Mouse (Mus musculus) right cerebral cortex, adult 18-20 months (tissue): ENCODE data around the gene Fam213b.

ENCODE experiments used
- DNase-seq: peaks from one replicate; pipeline ENCODE4 v3.0.0; 2022; ENCODE audit warnings: mixed read lengths

The Fam213b gene

DNA sequence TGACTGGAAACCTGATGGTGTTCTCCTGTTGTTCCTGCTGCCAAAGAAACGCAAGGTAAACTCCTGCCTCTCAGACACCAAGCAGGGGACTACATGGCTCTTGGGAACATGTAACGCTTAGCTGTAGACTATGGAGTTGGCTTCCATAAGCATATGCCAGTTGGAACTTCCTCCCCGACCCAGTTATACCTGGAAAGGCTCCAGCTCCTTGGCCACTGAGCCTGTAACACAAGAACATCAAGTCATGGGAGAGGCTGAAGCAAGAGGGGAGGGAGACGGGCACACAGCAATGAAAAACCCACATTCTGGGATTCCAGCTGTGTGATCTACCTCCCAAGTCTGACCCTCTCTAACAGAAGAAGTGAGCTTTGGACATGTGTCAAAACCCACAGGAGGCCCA lies 23.4 kb upstream of the Fam213b start:
- no peak for DNase-seq

DNA sequence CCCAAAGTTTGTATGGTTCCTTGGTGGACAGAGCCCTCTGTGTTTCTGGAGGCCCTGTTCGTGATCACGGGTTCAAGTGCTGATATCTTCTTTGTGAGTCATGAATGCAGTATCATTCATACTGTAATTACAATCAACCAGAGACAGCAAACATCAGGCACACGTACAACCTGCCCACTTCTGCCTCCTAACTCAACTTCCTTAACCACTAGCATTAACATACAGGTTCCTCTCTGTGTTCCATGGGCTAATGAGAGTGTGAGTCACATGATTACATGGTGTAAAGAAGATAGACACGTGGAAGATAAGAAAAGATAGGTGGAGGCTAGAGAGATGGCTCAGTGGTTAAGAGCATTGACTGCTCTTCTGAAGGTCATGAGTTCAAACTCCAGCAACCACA lies 17.7 kb upstream of the Fam213b start:
- DNase-seq, result no peak

DNA sequence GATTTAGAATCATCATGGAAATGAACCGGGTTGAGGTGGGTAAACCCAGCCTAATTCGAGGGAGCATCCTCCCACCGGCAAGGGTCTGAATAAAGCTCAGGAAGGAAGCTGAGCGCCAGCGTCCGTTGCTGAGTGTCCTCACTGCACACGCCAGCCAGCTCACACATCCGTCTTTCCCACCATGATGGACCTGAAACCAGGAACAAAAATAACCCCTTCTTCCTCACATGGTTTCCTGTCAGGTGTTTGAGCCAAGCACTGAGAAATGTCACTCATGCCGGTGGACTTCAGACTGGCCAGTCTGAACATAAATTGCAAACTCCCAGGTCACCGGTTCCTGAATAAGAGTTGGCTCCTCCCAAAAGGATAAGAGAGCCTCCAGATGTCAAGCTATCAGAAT lies 16.4 kb upstream of the Fam213b start:
- DNase-seq, result no peak

DNA sequence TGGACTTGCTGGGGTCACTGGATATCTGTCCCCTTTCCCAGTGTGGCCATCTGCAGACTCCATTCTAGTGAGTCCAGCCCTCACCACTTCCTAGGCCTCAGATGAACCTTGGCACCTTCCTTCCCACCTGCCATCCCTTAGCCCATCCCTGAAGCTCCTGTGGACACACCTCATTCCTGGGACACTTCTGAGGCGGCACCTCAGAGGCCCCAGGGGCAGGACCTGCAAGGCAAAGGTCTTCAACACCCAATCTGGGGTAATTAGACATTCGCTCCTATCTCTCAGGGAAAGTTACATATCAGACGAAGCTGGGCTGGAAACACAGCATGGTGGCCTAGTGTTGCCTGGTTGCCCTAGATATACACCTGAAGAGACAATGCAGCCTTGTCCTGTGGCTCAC lies 15.8 kb upstream of the Fam213b start:
- DNase-seq, result no peak

DNA sequence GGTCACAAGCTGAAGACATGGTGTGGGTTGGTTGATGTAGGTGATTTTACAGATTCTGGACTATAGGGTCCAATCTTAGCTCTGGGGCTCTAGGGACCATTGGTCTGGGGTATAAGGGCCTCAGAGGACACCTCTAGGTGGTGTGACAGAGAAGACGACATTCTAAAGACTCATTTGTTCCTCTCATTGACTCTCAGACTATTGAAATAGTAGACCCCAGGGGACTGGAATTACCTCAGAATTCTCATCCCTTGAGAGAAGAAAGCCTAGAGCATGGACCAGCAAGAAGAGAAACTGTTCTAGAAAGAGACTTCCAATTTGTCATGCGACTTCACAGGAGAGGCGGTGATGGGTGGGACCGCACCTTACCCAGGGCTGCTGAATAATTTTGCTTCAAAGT lies 15.3 kb upstream of the Fam213b start:
- no peak for DNase-seq

DNA sequence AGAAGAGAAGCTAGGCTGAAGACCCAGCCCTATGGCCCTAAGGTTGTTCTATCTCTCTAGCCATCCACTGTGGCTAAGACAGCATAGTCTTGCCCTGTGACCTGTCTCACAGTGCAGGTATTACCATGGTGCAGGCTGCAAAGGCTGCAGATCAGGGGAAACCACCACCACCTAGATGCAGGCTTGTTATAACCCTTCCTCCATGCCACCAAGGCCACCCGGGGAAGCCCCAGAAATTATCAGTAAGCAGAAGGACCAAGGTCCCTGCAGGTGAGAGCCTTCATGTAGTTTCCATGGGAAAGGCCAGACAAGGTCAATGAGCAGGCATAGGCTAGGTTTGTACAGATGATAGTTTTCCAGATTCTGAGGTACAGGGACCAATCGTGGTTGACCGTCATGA lies 14.9 kb upstream of the Fam213b start:
- DNase-seq, result no peak

DNA sequence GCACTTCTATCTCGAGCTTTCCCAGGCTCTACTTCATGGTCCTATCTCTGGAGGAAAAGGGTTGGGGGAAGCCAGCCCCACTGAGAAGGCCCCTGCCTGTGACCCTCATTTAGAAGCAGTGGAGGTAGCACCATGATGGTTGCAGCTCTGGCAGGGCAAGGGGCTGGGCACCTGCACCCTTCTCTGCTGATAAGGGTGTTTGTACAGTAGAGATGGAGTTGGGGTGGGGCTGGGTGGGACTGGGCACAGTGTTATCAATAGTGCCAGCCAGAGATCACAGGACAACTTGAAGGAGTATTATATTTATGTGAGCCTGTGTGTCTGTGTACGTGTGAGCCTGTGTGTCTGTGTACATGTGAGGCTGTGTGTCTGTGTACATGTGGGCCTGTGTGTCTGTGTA lies 12.7 kb upstream of the Fam213b start:
- DNase-seq, result no peak

DNA sequence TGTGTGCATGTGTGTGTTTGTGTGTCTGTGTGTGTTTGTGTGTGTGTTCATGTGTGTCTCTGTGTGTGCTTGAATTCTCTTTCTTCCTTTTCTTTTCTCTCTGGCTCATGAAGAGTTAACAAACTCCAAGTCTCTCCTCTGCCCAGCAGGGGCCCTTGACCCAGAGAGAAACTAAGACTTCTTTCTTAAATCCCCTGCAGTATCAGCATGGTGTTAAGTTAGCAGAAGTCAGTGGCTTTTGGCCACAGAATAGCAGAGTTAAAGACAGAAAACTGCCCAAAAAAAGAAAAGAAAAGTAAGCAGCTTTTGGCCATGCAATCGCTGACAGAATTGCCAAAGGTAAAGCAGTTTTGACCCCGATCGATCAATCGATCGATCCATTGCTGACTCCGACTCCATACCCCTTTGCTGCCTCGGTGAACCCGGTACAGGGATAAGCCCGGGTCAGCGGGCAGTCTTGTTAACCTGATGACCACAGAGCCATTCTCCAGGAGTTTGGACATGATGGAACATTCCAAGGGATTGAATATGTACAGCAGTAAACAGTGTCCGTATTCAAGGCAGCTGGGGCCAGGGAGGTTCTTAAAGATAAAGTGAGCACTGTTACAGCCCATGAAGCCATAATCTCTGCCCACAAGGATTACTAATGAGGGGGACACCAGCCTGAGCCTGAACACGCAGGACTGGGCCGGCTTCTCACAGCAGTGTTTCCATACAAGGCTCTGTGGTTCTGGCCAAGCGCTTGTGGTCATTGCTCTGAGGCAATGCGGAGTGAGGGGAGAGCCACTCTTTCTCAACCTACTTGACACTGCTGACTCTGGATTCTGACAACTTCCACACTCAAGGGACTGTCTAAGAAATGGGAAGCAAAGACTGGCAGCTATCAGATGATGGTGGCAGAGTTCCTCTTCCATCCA lies 11.9 kb upstream of the Fam213b start:
- DNase-seq, result no peak

DNA sequence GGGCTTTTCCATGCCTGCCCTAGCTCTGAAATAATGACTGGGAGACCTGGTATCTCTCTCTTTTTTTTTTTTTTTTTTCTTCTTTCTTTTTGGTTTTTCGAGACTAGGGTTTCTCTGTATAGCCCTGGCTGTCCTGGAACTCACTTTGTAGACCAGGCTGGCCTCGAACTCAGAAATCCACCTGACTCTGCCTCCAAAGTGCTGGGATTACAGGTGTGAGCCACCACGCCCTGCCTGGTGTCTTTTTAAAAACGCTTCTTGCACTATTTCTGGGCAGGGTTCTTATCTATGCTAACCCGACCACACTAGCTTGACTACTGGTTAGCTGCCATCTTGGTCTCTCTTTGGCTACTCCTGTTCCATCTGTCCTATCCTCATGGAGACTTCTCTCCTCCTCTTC lies 9.6 kb upstream of the Fam213b start:
- DNase-seq, result no peak

DNA sequence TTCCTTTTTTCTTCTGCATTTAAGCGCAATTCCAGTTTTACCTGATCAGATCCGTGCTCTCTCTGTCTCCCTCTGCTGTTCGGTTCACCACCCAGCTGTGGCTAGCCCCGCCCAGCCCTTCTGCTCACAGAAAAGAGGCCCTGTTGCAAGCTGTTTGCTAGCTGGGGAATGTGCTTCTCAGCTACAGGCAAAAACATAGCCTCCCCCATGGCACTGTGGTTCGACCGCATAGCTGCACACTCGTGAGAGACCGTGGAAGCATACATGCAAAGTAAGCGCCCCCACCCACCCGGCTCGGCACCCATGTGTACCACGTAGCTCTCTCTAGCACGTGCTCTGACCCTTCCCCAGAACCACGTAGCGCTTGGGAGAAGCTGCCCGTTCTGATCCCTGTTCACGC lies 8.9 kb upstream of the Fam213b start:
- peak; percentile 69 for DNase-seq

DNA sequence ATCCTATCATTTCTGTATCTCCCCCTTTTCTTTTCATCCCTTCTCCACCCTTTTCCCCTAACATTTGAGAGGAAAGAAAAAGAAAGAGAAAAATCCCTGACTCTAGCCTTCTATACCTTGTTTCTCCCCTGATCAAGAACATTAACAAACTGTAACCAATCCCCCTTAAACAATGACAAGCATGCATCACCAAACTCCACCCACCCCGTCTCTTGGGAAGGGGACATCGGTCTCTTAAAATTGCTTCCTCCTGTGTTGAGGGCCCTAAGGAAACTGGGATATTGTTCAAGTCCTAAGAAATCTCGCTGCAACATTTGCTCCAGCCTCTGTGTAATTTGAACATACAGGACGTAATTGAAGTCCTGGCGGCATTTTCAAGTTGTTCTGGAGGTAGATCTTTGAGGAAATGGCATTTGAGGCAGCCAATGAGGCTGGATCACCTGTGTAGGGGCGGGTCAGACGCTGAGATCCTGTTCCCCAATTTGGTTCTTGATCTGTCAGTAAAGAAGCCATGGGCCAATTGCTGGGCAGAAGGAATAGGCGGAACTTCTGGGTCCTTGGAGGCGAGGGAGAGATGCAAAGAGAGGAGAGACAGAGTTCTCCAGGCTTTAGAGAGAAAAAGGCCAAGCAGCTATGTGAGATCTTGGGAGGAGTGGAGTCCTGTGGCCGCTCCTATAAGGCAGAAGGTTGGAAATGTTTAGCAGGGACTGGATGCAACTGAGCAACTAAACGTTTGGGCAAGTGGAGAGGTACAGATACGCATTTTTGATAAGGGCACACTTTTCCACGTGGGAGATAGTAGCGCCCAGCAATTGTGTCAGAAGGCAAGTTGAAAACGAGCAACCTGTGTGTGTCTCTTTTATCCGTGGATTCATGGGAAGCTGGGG lies 5.5 kb upstream of the Fam213b start:
- peak; percentile 89 for DNase-seq

DNA sequence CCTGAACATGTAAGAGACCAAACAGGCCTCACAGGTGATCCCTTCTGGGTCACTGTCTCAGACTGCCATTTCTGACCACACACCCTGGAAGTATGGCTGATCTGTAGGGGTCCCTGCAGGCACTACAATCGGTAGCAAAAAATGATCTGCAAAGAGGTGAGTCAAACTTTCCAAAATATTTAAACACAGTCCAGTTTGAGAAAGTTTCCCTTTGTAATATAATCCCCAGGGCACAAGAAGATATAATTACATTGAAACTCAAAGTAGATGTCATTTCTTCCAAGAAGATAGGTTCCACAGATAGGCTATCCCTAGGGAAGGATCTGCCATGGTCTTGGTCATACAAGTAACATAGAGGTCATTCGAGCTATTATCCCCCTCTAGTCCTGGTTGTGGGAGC lies 3.4 kb upstream of the Fam213b start:
- no peak for DNase-seq

DNA sequence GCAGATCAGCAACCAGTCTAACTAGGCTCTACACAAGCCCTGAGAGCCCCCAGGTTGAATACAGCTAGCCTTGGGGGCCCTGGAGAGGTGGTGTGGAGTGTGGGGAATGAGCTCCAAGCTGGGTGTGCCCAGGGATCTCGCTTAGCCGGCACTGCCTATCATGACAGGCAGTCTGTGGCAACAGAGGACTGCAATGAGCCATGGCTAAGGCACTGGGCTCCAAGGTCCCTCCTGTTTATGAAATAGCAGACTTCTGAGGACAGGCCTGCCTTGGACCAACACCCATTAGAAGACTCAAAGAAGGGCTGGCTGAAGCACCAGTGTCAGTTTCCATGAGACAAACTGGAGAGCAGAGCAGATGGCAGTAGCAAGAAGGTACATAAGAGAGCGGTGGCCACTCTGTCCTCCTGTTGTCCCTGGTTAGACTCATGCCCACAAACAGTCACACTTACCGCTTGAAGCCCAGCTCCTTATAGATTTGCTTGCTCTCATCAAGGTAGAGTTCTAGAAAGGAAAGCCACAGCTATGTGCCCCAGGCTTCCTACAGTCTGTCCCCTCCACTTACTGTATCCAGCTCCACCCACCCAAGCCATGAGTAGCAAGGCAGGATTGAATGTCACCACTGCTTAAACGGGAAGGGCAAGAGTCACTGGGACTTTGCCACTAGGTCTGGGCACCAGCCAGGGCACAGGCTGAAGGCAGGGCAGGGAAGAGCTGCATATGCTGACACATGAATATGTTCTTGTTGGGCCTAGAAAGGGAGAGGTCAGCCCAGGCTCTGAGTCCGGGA lies 1.1 kb downstream of the Fam213b start:
- DNase-seq, result no peak

DNA sequence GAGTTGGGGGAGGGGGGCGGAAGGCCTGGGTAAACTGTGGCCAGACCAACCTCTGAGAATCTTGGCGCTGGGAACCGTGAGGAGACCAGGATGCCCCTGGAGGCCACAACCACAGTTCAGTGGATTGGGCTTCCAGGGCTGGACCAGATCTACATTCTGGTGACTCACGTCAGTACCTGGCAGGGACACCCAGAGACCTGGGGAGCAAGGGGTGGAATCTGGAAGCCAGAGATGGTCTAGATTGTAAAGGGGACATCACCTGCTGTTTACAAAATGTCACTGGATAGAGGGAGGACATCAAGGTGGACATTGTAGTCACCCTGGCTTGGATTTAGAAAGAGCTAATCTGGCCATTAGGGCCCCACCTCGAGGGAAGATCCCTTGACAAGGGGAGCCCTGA lies 3.4 kb downstream of the Fam213b start:
- no peak for DNase-seq

DNA sequence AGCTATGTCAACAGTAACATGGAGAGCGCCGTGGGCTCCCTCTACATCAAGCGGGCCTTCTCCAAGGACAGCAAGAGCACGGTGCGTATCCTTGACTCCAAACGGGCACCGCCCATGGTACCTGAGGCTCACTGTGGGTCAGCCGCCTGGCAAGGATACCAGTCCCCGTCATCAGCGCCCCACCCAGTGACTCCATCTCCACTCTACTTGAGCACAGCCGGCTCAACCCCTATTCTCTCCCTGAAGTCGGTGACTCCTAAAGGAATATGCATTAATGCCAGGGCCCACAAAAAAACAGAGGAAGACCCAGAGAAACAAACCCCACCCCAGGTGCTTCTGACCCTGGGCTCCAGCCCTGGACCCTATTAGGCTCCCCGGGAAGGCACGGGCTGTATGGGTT lies 8.0 kb downstream of the Fam213b start:
- DNase-seq, result no peak

DNA sequence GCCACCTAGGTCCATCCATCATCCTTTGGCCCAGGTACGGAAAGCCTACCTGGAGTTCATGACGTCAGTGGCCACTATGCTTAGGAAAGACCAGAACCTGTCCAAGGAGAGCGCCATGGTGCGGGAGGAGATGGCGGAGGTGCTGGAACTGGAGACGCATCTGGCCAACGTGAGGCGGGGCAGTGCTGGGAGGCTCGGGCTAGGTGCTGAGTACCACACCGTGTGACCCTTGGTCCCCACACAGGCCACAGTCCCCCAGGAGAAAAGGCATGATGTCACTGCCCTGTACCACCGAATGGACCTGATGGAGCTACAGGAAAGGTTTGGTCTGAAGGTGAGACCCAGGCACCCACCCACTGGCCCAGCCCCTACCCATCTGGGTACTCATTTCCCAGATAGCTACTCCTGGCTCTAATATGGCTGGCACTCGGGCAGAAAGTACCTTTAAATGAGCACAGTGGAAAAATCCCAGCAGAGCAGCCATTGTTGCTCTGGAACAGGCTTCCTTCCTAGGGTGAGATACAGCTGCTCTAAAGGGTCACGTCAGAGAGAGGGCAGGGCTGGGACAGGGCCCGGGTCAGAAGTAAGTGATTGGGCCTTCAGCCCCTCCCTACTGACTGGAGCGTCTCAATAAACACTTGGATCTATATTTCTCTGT lies 11.2 kb downstream of the Fam213b start:
- DNase-seq, result no peak

DNA sequence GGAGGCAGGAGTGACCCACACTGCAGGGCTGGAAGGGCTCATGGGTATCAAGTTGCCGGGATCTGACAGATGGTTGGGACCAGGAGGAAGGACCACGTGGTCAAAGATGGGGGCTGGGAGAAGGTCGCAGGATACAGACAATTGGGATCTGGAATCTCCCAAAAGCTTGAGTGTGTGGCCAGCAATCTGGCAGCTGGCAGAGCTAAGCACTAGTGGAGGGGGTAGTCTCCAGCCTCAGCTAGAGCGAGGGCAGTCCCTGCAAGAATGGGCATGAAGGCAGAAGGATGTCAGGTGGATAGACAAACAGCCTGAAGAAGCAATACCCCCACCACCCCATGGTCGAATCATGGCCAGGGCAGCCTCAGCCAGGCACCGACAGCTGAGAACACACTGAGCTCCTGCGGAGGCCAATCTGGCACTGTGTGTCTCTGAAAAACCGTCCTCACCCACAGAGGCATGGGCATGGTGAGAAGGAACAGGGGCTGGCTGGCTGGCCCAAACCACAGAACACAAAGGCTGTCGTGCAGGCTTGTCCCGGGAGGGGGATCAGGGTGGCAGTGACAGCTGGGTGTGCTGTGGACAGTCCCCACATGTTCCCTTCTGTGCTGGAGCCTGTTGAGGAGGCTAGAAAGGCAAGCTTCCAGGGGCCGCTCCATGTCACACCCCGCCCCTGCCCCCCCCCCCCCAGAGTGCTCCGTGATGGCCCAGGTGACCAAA lies 11.9 kb downstream of the Fam213b start:
- no peak for DNase-seq

DNA sequence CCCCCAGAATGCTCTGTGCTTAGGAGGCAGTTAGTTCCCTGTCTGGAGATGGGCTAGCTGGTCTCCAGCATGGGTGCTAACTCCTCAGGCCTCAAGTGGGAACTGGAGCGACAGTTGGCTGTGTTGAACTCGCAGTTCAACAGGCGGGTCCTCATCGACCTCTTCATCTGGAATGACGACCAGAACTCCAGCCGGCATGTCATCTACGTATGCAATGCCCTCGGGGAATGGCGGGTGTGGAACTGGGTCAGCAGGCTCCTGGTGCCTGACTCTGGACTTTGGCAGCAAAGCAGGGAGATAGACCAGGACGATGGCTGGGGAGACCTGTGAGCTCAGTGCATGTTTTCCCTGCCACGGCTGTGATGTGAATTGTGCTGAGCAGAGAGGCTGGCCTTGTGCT lies 13.5 kb downstream of the Fam213b start:
- DNase-seq, result no peak

DNA sequence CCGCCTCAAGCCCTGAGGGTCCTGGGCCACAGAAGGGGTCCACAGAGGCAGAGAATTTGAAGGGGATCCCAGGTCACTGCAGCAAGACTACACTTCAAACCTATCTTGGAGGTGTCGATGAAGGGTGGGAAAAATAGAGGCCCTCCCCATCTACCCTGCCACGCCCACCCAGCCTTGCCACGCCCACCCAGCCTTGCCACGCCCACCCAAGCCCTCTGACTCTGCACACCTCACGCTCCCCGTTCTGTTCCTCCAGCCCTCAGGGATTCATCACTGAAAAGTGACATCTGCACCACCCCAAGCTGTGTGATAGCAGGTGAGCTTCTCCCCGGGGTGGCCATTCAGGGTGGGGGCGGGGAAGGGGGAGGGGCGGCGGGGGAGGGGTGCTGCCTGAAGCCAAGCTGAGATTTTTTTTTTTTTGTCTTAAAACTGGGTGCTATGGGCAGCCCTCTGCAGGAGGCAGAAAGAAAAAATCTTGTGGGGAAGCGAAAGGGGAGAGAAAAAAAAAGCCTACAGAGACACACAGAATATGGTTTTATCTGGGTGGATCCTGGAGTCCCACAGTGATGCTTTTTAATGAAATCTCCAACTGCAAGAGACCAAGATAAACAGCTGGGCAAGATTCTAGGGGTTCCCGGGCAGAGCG lies 16.8 kb downstream of the Fam213b start:
- DNase-seq, result no peak

DNA sequence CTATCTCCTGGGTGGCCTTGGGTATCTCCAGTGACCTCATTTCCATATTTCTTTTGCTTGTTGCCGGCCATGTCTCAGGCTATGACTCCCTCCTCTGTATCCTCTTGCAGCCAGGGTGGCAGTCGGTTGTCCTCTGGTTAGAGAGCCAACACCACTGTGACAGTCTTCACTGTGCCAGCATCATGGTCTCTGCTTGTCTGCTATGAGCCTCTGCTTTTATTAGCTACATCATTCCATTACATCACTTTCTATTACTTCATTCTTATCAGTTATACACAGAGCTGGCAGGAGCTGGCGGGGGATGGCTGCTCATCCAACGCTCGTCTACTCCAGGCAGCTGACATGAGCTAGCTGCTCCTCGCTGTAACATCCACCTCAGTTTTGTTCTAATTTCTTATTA lies 18.2 kb downstream of the Fam213b start:
- no peak for DNase-seq

DNA sequence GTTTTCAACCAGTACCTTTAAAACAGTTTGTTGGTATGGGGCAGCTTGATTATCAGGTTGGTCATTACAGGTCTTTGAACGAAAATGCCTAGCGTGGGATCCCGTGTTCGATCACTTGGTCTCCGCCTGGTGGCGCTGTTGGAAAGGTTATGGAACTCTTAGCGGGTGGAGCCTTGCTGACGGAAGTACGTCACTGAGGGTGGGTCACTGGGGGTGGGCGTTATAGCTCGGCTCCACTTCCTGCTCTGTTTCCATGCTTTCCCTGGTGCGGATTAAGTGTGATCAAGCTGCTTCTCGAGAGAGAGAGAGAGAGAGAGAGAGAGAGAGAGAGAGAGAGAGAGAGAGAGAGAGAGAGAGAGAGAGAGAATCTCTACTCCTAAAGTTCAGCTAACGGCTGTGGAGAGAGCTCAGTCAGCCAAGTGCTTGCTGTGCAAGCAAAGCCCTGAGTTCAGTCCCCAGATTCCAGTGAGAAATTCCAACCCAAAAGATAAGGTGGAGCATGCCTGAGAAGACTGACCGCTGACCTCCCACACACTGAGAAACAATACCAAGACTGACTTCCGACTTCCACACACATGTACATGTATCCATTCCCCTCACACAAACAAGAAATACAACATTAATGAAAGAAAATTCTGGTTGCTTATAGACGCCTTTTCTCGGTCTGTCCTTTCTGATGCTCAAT lies 20.9 kb downstream of the Fam213b start:
- peak; percentile 92 for DNase-seq
